Mouse (Mus musculus) 3T3-L1 (cell line): ENCODE data around the gene Znrf1.
A peak's percentile ranks its signal among the peaks of the same experiment; 100 is the strongest.

Experiments used
- DNase-seq: peaks from one replicate; pipeline ENCODE4 v3.0.0-alpha.2; 2015; ENCODE audit warnings: low read depth, low spot score

Gene Znrf1

GRCm38 (mm10) chr8:111568029-111568428, 32.1 kb downstream of the Znrf1 start:
- no peak for DNase-seq

DNA sequence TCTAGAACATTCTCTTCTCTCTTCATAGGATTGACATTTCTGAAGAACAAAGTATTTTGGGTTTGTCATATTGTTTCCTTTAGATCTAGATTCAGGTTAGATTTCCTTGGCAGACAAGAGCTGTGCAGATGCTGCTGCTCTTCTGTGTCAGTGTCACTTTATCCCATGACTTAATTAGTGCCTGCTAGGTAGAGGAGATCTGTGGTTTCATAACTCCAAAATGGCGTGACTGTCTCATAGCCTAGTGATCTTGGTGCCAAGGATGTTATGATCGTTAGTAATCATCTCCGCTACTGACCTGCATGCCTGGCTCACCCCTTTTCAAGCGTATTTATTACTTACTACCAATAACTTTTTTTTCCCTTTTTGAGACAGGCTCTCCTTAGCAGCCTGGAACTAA, 34.0 kb downstream of the Znrf1 start:
- DNase-seq = no peak

GRCm38 (mm10) chr8:111570432-111570831, 34.5 kb downstream of the Znrf1 start:
- peak; percentile 30 for DNase-seq

DNA sequence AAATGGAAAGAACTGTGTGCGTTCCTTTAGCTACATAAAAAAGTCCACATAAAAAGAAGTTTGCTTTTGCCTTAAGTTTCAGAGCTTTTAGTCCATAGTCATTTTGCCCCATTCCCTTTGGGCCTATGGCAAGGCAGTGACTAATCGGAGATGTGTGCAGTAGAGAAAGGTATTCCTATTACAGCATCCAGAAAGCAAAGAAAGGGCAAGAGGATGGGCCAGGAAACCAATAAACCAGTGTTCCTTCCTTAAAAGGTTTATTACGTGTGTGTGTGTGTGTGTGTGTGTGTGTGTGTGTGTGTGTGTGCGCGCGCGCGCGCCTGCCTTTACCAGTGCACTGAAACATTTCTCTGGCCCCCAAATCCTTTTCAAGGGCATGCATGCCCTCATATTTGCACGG, 35.8 kb downstream of the Znrf1 start:
- DNase-seq = peak; percentile 26

DNA sequence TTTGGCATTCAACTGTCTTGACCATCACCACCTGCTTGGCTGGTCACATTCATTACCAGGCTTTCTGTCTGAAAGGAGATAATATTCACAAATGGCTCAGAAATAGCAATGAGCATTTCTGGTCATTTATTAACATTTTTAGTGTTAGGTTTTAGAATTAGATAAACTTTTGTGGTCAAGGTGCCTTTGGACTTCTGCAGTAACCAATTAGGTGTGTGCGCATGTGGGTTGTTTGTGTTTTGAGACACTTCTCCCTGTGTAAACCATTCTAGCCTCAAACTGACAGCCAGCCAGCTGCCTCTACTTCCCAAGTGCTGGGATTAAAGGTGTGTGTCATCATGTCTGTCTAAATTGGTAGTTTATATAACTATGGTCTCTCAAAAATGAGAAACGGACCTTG, 36.5 kb downstream of the Znrf1 start:
- DNase-seq = no peak

DNA sequence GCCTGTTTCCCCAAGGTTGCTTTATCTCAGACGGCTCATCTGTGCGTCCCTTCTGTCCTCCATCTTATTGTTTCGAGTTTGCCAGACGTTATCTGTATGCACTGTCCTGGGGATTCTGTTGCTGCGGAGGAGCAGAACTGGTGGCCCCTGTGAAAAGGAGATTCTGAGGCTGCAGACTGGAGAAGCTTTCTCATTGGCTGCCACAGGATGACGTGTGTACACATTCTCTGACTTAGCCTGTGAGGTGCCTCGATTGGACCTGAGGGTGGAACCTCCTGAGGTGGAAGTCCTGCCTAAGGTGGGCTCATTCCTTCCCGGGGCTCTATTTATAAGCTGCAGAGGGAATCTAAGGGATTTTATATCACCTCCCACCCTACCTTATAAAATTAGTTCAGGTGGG, 37.7 kb downstream of the Znrf1 start:
- no peak for DNase-seq

DNA sequence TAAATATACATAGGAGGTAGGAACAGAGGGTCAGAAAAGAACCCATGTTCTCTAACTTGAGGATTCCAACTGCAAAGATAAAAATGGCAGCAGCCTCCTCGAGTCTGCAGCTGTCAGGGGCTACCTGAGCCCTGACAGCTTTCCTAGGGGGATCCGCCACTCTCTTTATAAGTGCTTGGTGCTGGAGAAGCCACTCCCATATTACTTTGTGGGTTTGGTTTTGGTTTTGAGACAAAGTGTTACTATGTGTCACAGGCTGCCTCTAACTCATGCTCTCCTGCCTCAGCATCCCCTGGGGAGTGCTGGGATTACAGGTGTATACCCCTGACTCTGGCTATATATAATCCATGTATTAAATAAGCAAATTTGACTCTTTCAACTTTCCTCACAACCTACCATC, 38.1 kb downstream of the Znrf1 start:
- DNase-seq = no peak

DNA sequence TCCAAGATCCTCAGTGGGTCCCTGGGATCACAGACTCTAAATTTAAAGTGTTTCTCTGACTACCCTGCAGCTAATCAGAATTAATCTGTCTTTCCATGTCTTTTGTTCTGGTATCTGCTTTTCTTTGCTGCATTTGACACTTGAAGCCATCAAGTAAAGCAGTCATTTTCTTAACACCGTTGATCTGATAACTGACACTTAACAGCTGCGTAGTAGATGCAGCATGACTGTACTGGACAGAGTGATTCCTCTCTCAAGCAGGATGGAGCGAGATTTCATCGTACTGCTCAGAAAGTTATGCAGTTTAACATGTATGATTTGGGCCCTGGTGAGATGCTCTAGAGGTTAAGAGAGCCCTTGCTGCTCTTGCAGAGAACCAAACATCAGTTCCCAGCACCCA, 39.6 kb downstream of the Znrf1 start:
- DNase-seq = no peak

GRCm38 (mm10) chr8:111576501-111576900, 40.6 kb downstream of the Znrf1 start:
- no peak for DNase-seq

GRCm38 (mm10) chr8:111577880-111578533, 42.1 kb downstream of the Znrf1 start:
- DNase-seq = no peak

DNA sequence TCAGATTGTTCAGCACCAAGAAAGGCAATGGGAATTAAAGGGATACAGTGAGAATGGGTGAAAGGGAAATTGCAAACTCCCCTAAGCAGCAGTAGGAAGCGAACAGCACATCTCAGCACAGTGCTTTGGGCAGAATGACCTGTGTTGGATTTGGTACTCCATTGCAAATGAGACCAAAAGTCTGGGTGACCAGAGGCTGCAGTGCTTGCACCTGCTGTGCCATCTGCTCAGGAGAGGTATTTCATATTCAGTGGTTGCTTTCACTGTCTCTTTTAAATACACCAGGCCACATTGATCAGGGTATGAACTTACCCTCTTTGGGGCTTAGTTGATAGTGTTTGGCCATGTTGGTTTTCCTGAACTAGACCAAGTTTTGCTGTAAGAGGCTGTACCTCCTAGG, 43.4 kb downstream of the Znrf1 start:
- DNase-seq = no peak

DNA sequence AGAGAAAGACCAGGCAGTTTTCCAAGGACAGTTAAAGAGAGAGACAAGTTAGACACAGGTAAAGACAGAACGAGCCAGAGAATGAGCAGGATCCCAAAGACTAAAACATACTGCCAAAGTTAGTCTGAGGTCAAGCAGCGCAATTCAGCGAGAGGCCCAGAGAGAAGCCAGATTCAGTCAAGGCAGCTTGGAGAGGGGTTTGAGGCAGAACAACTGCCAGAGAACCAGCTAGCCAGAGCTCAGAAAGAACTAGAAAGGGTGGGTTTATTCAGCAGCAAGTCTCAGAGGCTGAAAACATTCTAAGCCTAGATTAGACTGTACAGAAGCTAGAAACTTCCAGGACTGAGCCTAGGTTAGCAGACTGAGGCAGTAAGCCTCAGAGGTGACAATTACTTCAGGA, 44.4 kb downstream of the Znrf1 start:
- DNase-seq = no peak

DNA sequence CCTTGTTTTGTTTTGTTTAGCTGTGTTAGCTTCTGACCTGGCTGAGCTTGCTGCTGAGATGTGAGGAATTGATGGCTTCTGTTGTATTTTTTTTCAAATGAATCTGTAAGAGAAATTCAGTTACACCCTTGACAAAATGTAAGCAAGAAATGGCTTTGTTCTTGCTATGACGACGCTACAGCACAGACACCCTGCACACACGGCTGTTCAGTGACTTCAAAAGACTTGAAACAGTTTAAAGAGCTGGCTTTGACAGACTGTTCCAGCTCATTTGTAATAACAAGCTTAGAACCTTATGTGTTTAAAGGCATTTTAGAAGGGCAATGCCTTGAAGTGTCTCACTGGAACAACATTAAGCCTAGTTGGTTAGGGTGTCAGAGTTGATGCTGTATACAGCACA, 46.5 kb downstream of the Znrf1 start:
- no peak for DNase-seq

DNA sequence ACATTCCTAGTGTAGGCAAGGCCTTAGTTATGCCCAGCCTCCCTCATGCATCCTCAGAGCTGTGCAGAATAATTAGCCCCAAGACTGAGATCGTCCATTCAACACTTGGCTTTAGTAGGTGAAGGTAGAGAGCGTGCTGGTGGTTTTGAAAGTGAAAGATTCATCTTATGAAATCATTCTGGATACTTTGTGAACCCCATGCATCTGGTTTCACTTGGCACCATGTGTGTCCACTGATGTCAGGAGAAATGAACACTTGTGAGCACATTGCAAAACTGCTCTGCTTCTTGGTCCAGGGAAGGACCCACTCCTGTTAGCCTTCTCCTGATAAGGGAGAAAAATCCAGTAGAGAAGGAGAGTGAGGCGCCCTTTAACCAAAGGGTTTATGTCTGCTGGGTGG, 49.0 kb downstream of the Znrf1 start:
- peak; percentile 48 for DNase-seq

DNA sequence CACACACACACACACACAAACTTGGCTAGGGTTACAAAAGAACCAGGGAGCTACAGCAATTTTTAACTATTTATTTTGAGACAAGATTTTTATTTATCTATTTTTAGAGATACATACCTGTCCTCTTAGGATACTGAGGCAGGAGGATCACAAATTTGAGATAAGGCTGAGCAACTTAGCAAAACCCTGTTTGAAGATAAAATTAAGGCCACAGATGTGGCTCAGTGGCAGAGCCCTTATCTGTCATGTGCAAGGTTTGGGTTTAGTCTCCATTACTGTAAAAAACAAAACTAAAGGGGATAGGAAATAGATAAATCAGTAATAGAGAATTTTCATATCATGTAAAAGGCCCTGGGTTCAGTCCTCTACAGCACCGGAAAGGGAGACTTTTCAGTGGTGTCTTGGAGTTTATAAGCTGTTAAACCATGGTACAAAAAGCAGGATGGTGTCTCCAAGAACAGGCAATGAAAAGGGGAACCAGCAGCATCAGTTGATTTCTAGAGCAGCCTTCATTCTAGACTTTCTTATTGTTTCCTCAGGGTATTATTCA, 51.7 kb downstream of the Znrf1 start:
- DNase-seq = no peak

DNA sequence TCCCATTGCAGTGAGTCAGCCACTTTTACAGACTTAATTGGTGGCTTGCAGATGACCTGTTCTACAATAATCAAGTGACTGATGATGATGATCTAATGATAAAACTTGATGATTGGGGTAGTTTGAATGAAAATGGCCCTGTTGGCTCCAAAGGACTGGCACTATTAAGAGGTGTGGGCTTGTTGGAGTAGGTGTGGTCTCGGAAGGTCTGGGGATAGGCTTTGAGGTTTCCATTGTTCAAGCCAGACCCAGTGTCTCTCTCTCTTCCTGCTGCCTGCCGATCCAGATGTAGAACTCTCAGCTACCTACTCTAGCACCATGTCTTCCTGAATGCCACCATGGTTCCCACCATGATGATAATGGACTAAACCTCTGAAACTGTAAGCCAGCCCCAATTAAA, 52.4 kb downstream of the Znrf1 start:
- no peak for DNase-seq

DNA sequence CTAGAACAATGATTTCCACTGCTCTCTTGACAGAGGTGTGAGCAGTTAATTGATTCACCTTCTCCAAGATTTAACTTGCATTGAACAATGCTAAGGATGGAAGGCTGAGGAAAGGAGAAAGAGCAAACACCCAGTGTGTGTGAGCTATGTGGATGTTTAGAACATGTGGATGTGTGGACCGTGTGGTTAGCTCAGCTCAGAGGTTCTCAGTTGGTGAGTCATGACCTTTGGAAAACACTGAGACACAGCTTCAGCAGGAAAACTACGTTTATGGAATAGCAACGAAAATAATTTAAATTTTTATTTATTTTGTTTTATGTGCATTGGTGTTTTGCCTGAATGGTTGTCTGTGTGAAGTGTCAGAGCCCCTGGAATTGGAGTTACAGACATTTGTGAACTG, 54.3 kb downstream of the Znrf1 start:
- DNase-seq = peak; percentile 66

GRCm38 (mm10) chr8:111591176-111591575, 55.3 kb downstream of the Znrf1 start:
- DNase-seq = no peak

- DNase-seq = no peak
Observed at GRCm38 (mm10) chr8:111592390-111592910, 56.6 kb downstream of the Znrf1 start.

GRCm38 (mm10) chr8:111594044-111594840, 58.3 kb downstream of the Znrf1 start:
- DNase-seq = no peak

DNA sequence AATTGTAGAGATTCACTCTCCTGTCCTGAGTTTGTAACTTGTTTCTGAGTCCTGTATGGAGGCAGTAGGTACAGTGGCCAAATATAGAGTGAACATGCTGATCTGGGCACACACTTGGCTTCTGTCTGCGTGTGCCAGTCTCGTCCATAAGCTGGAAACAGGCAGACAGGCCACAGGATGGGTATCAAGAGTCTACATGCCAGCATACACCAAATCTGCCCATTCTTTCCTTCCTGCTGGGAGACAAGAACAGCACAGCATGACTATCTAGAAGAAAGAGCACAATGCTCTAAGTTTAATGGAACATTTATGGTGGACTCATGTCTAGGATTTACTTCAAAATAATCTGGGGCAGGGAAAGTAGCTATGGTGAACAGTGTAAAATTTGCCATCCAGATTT, 59.1 kb downstream of the Znrf1 start:
- DNase-seq = no peak

GRCm38 (mm10) chr8:111595712-111596484, 60.0 kb downstream of the Znrf1 start:
- DNase-seq = no peak
